Mouse (Mus musculus) left cerebral cortex, postnatal 36 days (tissue): ENCODE data around the gene Gm20683. TPM values are rescaled to one million over a fixed set of nuclear protein-coding genes. Genes with fewer than 3 reads are reported as not detected.
A peak's percentile ranks its signal among the peaks of the same experiment; 100 is the strongest.

Source experiments
- DNase-seq, 2 experiments: peaks; one replicate each; pipeline ENCODE4 v3.0.0; 2021 to 2022; ENCODE audit warnings: low spot score in 2 of 2, mixed read lengths in 1 of 2
- intact Hi-C: fragments of 180-260 bp; cut with DNase I; formaldehyde crosslinking; loops from one replicate; pipeline ENCODE4 v1.15.1; 2025
- total RNA-seq, 2 experiments: library from RNA; stranded (reverse); gene quantifications; 2 replicates each; pipeline ENCODE4 v1.2.3; 2021

Gm20683 gene
- total RNA-seq, 2 experiments from 2014 or later = 22.0 to 24.9 TPM

GRCm38 (mm10) chr17:25860229-25860628 is 18.7 kb upstream of the Gm20683 start:
- intact Hi-C loops = no loop called here

DNA sequence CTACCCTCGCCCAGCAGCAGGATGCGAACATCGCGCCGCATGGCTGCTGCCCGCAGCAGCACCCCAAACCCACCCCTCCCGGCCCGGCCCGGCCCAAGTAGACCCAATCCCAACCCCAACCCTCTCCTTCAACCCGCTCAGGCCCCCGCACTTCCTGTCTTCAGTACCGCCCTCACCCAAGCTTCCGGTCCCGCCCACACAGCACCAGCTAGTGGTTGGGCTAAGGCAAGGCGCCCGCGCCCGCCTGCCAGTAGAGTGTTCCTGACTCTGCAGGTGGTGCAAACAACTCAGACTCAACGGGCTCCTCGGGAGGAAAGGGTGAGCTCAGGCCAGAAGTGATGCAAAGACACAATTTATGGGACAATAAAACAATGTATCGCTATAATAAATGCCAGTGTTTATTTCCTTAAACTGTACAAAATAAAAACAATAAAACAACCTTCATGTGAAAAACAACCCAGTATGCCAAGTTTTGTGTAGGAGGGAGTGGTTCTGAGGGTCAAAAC is 2.9 kb upstream of the Gm20683 start, which contains the start of gene Rhot2:
Rhot2 (minus strand) TSS at position 456 of the 506 bp plus-strand sequence.
- intact Hi-C loops = no loop called here

More at GRCm38 (mm10) chr17:25860229-25860628, 18.7 kb upstream of the Gm20683 start:
- DNase-seq = no peak

DNA sequence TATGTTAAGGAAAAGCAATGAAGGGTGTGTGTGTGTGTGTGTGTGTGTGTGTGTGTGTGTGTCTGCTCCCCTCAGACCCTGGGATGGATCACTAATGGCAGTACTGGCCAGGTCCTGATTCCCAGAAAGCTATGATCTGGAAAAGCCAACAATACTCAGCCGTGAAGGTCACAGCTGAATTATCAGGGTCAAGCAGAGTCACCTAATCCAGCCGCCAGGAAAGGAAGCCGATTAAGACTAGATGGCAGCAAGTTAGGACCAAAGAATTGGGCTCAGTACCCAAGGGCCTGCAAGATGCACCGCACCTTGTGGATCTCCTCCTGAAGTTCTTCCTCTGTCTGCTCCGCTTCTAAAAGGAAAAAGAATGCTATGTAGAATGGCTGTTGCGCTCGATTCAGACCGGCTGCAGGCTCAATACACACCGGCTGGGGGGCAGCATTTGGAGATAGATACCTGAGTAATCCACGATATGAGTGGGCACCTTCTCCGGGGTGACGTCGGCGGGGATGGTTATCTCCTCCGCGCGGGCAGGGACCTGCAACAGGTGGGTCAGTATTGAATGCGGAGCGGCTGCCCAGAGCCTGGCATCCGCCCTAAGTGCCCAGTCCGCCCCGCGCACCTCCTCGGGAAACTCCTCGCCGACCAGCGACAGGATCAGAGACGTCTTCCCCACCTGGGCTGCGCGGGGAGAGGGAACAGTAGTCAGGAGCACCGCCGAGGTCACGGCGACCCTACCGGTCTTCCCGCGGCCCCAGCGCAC is 2.3 kb upstream of the Gm20683 start:
- peak in 1 of 2 experiments; percentile 48 for DNase-seq
- intact Hi-C loops = no loop called here

More for the DNA sequence above, 2.9 kb upstream of the Gm20683 start, which contains the start of gene Rhot2:
- DNase-seq = peak; percentile 92 to 94

GRCm38 (mm10) chr17:25843122-25843521 is 1.6 kb upstream of the Gm20683 start:
- no peak for DNase-seq
- intact Hi-C loops = no loop called here

DNA sequence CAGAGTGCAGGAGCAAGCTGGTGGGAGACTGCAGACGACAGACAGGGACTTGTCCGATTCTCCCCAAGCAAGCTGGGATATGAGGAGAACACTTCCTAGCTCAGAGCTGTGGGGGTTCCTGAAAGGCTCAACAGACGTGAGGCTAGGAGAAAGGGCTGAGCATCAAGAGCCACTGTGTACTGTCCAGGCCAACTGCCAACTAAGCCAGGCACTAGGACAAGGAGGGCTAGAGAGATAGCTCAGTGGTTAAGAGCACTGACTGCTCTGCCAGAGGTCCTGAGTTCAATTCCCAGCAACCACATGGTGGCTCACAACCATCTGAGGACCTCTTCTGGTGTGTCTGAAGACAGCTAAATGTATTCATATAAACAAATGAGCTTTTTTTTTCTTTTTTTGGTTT is 946 bp upstream of the Gm20683 start:
- DNase-seq = no peak
- intact Hi-C loops = no loop called here

DNA sequence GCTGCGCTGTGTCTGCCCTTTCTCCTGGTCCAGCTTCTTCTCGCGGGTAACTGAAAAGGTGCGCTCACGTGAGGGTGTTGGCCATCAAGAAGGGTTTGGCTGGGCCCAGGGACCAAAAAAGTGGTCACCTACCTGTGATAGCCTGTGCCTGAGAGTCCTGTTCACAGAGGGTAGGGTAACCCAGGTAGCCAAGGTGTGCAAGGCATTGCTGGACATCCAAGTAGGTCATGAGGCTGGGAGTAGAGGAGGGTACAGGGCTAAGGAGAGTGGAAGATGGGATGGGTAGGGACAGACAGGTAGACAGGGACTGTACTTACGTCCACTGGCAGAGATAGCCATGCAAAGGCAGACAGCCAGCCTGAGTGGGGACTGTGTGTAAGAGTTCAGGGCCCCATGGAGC is 1.0 kb downstream of the Gm20683 start:
- intact Hi-C loops = no loop called here
- no peak for DNase-seq

GRCm38 (mm10) chr17:25839455-25840235 is 1.9 kb downstream of the Gm20683 start:
- no peak for DNase-seq
- intact Hi-C loops = no loop called here

DNA sequence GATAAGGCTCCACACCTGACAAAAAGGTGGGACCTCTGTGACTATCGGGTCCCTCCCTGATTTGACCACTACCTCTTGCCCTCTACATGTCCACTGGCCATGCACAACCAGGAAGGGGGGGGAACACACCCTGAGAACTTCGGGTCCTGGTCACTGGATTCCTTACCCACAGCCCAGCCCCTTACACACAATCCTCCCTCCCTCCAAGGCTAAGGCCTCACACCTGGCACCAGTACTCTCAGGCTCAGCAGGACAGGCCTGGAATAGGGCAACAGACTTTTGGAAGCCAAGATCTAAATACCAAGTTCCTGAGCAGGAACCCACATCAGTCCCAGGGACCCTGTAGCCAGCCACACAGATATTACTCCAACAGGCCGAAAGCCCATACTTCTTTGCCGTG is 2.7 kb downstream of the Gm20683 start:
- intact Hi-C loops = no loop called here
- DNase-seq = no peak

GRCm38 (mm10) chr17:25837533-25837932 is 4.0 kb downstream of the Gm20683 start:
- no peak for DNase-seq
- intact Hi-C loops = no loop called here

DNA sequence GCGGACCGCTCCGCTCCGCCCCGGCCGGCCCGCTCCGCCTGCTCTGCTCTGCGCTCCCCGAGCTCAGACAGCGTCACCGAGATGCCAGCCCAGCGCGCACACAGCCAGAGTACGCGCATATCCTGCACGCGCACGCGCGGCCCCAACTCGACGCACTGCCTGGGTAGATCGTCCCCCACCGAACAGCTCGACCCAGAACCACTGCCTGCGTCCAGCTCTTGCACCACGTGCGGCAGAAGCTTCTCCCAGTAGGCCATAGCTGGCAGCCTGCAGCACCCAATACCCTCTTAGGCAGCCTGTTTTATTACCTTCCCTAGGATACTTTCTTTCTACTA is 4.5 kb downstream of the Gm20683 start, which contains the start of gene Rhbdl1:
Rhbdl1 (minus strand) TSS at position 220 of the 335 bp plus-strand sequence.
- intact Hi-C loops = no loop called here
- DNase-seq = peak; percentile 86 to 87

DNA sequence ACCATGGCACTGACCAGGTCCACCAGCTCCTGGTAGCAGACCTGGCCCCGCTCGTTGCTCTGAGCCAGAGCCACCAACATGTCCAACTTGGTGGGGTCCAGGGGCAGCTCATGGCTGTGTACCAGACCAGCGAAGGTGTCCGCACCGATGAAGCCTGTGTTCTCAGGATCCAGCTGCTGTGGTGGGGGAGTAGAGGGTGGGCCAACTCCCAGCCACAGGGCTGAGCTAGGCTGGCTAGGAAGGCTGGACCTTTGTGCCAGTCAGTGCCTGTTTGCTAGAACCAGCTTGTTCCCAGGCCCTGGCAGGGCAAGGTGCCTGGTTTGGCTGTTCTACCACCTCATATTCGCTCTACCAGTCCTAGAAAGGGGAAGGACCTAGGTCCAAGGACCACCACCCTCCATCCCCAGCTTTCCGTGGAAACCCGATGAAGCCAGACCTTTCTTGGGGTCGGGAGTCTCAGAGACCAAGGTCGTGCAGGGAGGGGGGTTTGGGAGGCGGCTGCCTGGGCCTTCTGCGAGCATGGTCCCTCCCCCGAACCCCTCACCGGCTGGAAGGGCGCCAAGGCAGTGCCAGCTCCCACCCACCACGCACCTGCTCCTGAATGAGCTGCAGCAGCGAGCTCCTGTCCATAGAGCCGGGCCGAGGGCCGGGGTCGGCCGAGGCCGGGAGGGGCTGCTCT is 5.0 kb downstream of the Gm20683 start:
- intact Hi-C loops = no loop called here
- DNase-seq = no peak

DNA sequence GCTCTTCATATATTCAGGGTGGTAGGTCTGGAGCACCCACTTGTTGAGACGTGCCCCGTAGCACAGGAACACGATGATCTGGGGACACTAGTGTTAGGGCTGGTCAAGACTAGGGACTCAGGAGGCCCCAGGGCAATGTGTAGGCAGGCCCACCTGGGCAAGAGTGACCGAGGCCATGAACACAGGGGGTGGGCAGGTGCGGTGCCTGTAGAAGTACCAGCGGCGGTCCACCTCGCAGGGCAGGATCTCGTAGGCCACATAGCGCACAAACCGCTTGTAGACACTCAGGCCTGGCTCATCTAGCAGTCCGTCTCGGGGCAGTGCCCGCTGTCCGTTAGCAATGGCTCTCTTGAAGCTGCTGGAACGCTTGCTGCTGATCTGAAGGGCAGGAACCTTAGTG is 5.7 kb downstream of the Gm20683 start:
- DNase-seq = no peak
- intact Hi-C loops = no loop called here

DNA sequence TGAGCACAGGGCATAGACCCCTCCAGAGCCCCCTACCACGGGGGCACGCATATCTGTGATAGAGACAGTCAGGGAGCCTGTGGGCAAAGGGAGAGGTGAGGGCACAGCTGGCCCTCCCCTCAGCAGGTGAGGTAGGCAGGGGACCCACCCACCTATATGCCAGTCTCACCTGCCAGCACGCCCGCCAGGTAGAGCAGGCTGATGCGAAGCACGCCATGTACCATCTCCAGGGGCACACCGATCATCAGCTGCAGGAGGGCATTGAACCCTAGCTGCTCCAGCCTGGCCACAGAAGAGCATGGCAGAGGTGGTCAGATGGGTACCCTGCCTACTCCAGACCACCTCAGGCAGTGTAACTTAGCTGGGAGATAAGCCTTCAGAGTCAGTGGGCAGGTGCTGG is 6.3 kb downstream of the Gm20683 start:
- no peak for DNase-seq
- intact Hi-C loops = no loop called here

DNA sequence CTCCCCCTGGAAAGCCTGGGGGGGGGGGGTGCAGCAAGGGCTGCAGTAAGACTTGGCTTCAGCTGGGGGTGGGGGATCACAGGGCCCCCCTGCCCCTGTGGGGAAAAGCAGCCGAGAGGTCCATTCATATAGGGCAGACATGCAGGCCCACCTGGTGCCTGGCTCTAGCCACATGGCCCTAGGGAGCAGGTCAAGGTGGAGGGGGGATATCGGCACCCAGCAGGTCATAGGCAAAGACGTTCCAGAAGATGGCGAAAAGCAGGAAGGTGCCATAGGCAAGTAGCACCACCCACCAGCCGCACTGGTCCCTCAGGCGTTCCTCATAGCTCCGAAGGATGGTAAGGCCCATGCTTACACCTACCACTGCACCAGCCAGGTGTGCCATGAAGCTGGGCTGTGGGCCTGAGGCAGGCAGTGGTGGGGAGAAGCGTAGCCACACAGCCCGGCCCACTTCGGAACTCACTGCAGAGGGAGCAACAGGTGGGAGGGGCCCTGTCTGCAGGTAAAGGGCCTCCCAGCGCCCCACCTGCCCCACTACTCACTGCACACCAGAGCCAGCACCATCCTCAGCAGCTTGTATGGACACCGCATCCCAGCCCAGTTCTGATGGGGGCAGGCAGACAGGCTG is 6.9 kb downstream of the Gm20683 start:
- intact Hi-C loops = no loop called here
- DNase-seq = no peak

DNA sequence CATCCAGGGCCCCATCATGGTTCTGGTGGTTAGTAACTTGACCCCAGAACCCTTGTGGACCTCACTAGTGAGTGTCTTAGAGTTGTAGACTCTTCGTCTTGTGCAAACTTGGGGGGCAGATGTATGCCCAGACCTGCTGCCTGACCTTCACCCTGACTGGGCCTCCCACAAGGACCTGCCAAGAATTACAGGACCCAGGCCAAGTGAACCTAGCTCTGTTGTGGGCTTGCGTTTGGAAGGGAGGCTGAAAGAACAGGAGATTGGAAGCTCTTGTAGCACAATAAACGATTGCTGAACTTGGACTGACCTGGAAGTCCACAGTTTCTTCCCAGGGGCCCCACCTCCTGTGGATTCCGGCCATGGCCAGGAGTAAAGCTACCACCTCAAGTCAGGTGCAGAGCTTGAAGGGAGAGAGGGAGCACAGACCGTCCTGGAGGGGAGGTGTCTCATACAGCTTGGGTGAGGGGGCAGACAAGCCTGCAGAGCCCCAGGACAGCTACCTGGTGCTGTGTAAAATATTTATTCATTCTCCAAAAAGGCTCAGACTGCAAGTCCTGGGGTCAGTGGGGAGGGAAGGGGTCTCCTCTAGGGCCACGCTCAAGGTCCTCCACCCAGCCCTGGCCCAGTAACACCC is 7.5 kb downstream of the Gm20683 start:
- intact Hi-C loops = no loop called here
- no peak for DNase-seq

- DNase-seq = peak; percentile 87
- intact Hi-C loops = no loop called here
Measured at GRCm38 (mm10) chr17:25833291-25833663, 8.3 kb downstream of the Gm20683 start, which contains the start of gene Stub1. Gene Stub1, minus strand, starts transcription at chr17:25833404.

GRCm38 (mm10) chr17:25832436-25833290 is 8.9 kb downstream of the Gm20683 start:
- intact Hi-C loops = no loop called here
- DNase-seq = peak; percentile 98
